Mouse (Mus musculus): ENCODE measurements at regions not wholly inside any gene's neighbourhood (a gene's known extent, or its start where the extent isn't known, plus 50 kb on each side); places are given as distances from the start of the nearest gene placed in this dataset.

- DNase-seq (ENCODE audit: low spot score in 2 of 2), result no peak
These were observed 210.4 kb upstream of the Atp2b1 start for GRCm38 (mm10) chr10:98703642-98704293.

GRCm38 (mm10) chr10:98704559-98704958 lies 209.6 kb upstream of the Atp2b1 start:
- no peak for DNase-seq (ENCODE audit: low spot score in 2 of 2)

- no peak for DNase-seq (ENCODE audit: low spot score in 2 of 2)
These were observed 196.3 kb upstream of the Atp2b1 start for GRCm38 (mm10) chr10:98717856-98718255.

GRCm38 (mm10) chr10:98718706-98719105 lies 195.5 kb upstream of the Atp2b1 start:
- no peak for DNase-seq (ENCODE audit: low spot score in 2 of 2)

GRCm38 (mm10) chr10:98720256-98721005 lies 193.8 kb upstream of the Atp2b1 start:
- no peak for DNase-seq (ENCODE audit: low spot score in 2 of 2)

GRCm38 (mm10) chr10:98725110-98725509 lies 189.1 kb upstream of the Atp2b1 start:
- DNase-seq (ENCODE audit: low spot score in 2 of 2), result no peak

GRCm38 (mm10) chr10:98727130-98727529 lies 187.1 kb upstream of the Atp2b1 start:
- DNase-seq (ENCODE audit: low spot score in 2 of 2), result no peak

- no peak for DNase-seq (ENCODE audit: low spot score in 2 of 2)
These were observed 185.7 kb upstream of the Atp2b1 start for GRCm38 (mm10) chr10:98728396-98729030.

GRCm38 (mm10) chr10:98733950-98734585 lies 180.1 kb upstream of the Atp2b1 start:
- no peak for DNase-seq (ENCODE audit: low spot score in 2 of 2)

GRCm38 (mm10) chr10:98740507-98741147 lies 173.6 kb upstream of the Atp2b1 start:
- DNase-seq (ENCODE audit: low spot score in 2 of 2), result no peak

- DNase-seq (ENCODE audit: low spot score in 2 of 2), result no peak
These were observed 172.8 kb upstream of the Atp2b1 start for GRCm38 (mm10) chr10:98741398-98741797.

- no peak for DNase-seq (ENCODE audit: low spot score in 2 of 2)
These were observed 171.2 kb upstream of the Atp2b1 start for GRCm38 (mm10) chr10:98742822-98743605.

- peak in 1 of 2 experiments; percentile 8 for DNase-seq (ENCODE audit: low spot score in 2 of 2)
These were observed 170.0 kb upstream of the Atp2b1 start for GRCm38 (mm10) chr10:98744246-98744645.

GRCm38 (mm10) chr10:98744662-98745061 lies 169.5 kb upstream of the Atp2b1 start:
- DNase-seq (ENCODE audit: low spot score in 2 of 2), result no peak

GRCm38 (mm10) chr10:98745409-98745808 lies 168.8 kb upstream of the Atp2b1 start:
- DNase-seq (ENCODE audit: low spot score in 2 of 2), result no peak

- DNase-seq (ENCODE audit: low spot score in 2 of 2), result no peak
These were observed 168.3 kb upstream of the Atp2b1 start for GRCm38 (mm10) chr10:98745861-98746260.

- DNase-seq (ENCODE audit: low spot score in 2 of 2), result no peak
These were observed 165.2 kb upstream of the Atp2b1 start for GRCm38 (mm10) chr10:98748856-98749583.

- no peak for DNase-seq (ENCODE audit: low spot score in 2 of 2)
These were observed 164.6 kb upstream of the Atp2b1 start for GRCm38 (mm10) chr10:98749584-98749947.

- DNase-seq (ENCODE audit: low spot score in 2 of 2), result no peak
These were observed 162.7 kb upstream of the Atp2b1 start for GRCm38 (mm10) chr10:98751376-98752058.

- no peak for DNase-seq (ENCODE audit: low spot score in 2 of 2)
These were observed 153.1 kb upstream of the Atp2b1 start for GRCm38 (mm10) chr10:98761080-98761479.

Data from thymus, postnatal 10 days (tissue).